Mouse (Mus musculus): ENCODE data around the gene Ripor1. TPM values are rescaled to one million over a fixed set of nuclear protein-coding genes. Genes with fewer than 3 reads are reported as not detected.
"Not testable (repeated sequence)": the region's sequence is repeated elsewhere in the genome, so short reads cannot be mapped to it uniquely, and the experiment has no call there.

The Ripor1 gene
- polyA plus RNA-seq, 1 experiment = 12.0 TPM

GRCm38 (mm10) chr8:105593859-105594258, 11.2 kb upstream of the Ripor1 start:
- Histone ChIP-seq H3K36me3 (ENCODE audit: control insufficient read depth, insufficient read depth, low read length) (no peaks in the 10 kb centered on the region), H3K27me3 (ENCODE audit: control insufficient read depth, insufficient read depth, low read length) (no peaks in the 10 kb centered on the region), H3K27ac (ENCODE audit: insufficient read depth, low read depth, low read length) (no peak overlapping the region), H3K4me3 (ENCODE audit: low read depth, low read length) (peak overlapping the region; percentile 4; the same call in 1 of the 2 replicates), H3K4me1 (ENCODE audit: control insufficient read depth, insufficient read depth, insufficient read length, low read length) (no peaks in the 10 kb centered on the region)
- TF ChIP-seq POLR2A (IDR thresholded peaks at IDR 0.05; ENCODE audit: low read depth, low read length) (no peak), CTCF (IDR thresholded peaks at IDR 0.05; ENCODE audit: extremely low read depth, insufficient read length, insufficient replicate concordance, low read depth, low read length) (no peak)
- 30% methylated on average over 15 of the region's 15 CpGs for WGBS

DNA sequence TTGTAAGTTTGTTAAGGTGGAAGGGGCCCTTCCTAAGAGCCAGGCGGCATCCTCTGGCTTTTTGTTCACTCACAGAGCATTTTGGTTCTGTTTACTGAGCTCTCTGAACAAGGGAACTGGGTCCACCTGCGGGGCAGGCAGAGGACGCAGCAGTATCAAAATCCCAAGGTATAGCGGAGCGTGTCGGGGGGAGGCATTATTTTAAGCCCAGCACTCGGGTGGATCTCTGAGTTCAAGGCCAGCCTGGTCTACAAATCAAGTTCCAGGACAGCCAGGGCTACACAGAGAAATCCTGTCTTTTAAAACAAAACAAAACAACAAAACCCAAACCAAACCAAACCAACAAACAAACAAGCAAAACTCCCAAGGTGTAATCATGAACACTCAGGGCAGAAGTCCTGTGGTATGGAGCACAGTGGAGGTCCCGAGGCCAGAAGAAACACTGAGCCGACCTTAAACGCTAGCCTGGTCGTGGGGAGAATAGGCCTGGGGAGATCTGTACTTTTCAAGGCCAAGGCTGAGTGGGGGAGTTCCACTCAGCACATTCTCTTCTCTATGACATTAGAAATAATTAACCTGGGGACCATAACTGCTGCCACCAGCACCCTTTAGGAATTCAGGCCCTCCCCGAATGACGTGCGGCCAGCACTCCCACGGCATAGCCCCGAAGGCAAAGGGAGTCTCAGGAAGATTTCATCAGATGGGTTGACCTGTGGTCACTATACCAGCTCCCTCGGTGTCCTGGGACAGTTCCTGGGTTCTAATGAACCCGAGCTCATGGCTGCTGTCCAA, 10.4 kb upstream of the Ripor1 start:
- no peaks in the 10 kb centered on the region for H3K27me3 ChIP-seq (ENCODE audit: control insufficient read depth, insufficient read depth, low read length)
- no peak for TF ChIP-seq POLR2A (IDR thresholded peaks at IDR 0.05; ENCODE audit: low read depth, low read length)
- TF ChIP-seq CTCF (IDR thresholded peaks at IDR 0.05; ENCODE audit: extremely low read depth, insufficient read length, insufficient replicate concordance, low read depth, low read length) = no peak
- 61% methylated on average over 18 of the region's 18 CpGs for WGBS
- no peaks in the 10 kb centered on the region for H3K4me1 ChIP-seq (ENCODE audit: control insufficient read depth, insufficient read depth, insufficient read length, low read length)
- no peak overlapping the region for H3K27ac ChIP-seq (ENCODE audit: insufficient read depth, low read depth, low read length)
- H3K36me3 ChIP-seq (ENCODE audit: control insufficient read depth, insufficient read depth, low read length) = no peaks in the 10 kb centered on the region
- H3K4me3 ChIP-seq (ENCODE audit: low read depth, low read length) = no peak overlapping the region

GRCm38 (mm10) chr8:105596362-105597034, 8.6 kb upstream of the Ripor1 start:
- 6% methylated on average over 14 of the region's 14 CpGs for WGBS
- no peaks in the 10 kb centered on the region for H3K4me1 ChIP-seq (ENCODE audit: control insufficient read depth, insufficient read depth, insufficient read length, low read length)
- H3K4me3 ChIP-seq (ENCODE audit: low read depth, low read length) = peak overlapping the region; percentile 47
- no peak for TF ChIP-seq POLR2A (IDR thresholded peaks at IDR 0.05; ENCODE audit: low read depth, low read length)
- TF ChIP-seq CTCF (IDR thresholded peaks at IDR 0.05; ENCODE audit: extremely low read depth, insufficient read length, insufficient replicate concordance, low read depth, low read length) = peak; percentile 66; the same call in 1 of the 2 replicates
- no peaks in the 10 kb centered on the region for H3K27me3 ChIP-seq (ENCODE audit: control insufficient read depth, insufficient read depth, low read length)
- no peak overlapping the region; the same call in 1 of the 2 replicates for H3K27ac ChIP-seq (ENCODE audit: insufficient read depth, low read depth, low read length)
- H3K36me3 ChIP-seq (ENCODE audit: control insufficient read depth, insufficient read depth, low read length) = no peaks in the 10 kb centered on the region

DNA sequence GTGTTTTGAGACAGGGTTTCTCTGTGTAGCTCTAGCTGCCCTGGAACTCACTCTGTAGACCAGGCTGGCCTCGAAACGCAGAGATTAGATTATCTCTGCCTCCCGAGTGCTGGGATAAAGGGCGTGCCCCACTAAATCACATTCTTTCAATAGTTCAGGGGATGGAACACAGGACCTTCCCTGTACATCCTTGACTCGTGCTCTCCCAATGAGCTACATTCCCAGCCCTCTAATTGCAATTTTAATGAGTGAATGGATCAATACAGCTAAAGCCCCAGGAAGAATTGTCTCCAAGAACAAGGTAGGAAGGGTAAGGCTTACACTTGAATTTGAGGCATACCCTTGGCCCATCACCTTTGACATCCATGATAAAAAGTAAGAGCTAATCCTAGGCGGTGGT, 6.3 kb upstream of the Ripor1 start:
- no peaks in the 10 kb centered on the region for H3K27me3 ChIP-seq (ENCODE audit: control insufficient read depth, insufficient read depth, low read length)
- no peaks in the 10 kb centered on the region for H3K36me3 ChIP-seq (ENCODE audit: control insufficient read depth, insufficient read depth, low read length)
- 45% methylated on average over 6 of the region's 6 CpGs for WGBS
- no peaks in the 10 kb centered on the region for H3K4me1 ChIP-seq (ENCODE audit: control insufficient read depth, insufficient read depth, insufficient read length, low read length)
- no peak overlapping the region for H3K27ac ChIP-seq (ENCODE audit: insufficient read depth, low read depth, low read length)
- no peak overlapping the region for H3K4me3 ChIP-seq (ENCODE audit: low read depth, low read length)
- TF ChIP-seq CTCF (IDR thresholded peaks at IDR 0.05; ENCODE audit: extremely low read depth, insufficient read length, insufficient replicate concordance, low read depth, low read length) (no peak), POLR2A (IDR thresholded peaks at IDR 0.05; ENCODE audit: low read depth, low read length) (no peak)

GRCm38 (mm10) chr8:105601301-105601700, 3.8 kb upstream of the Ripor1 start:
- WGBS = 83% methylated on average over 5 of the region's 5 CpGs
- TF ChIP-seq POLR2A (IDR thresholded peaks at IDR 0.05; ENCODE audit: low read depth, low read length) = no peak
- TF ChIP-seq CTCF (IDR thresholded peaks at IDR 0.05; ENCODE audit: extremely low read depth, insufficient read length, insufficient replicate concordance, low read depth, low read length) = no peak
- no peaks in the 10 kb centered on the region for H3K36me3 ChIP-seq (ENCODE audit: control insufficient read depth, insufficient read depth, low read length)
- H3K4me3 ChIP-seq (ENCODE audit: low read depth, low read length) = no peak overlapping the region
- H3K4me1 ChIP-seq (ENCODE audit: control insufficient read depth, insufficient read depth, insufficient read length, low read length) = no peaks in the 10 kb centered on the region; the same call in 1 of the 2 replicates
- H3K27ac ChIP-seq (ENCODE audit: insufficient read depth, low read depth, low read length) = no peak overlapping the region
- H3K27me3 ChIP-seq (ENCODE audit: control insufficient read depth, insufficient read depth, low read length) = no peaks in the 10 kb centered on the region

DNA sequence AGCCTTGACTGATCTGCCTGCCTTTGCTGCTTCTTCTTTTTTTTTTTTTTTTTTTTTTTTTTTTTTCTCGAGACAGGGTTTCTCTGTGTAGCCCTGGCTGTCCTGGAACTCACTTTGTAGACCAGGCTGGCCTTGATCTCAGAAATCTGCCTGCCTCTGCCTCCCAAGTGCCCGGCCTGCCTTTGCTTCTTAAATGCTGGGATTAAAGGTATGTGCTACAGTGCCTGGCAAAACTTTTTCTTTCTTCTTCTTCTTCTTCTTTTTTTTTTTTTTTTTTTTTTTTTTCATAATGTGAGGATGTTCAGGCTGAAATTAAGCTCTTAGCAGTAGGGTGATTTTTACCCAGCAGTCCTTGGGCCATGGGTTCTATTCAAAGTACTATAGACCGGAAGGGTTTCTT, 2.5 kb upstream of the Ripor1 start:
- 73% methylated on average over 3 of the region's 3 CpGs for WGBS
- H3K36me3 ChIP-seq (ENCODE audit: control insufficient read depth, insufficient read depth, low read length); H3K27me3 ChIP-seq (ENCODE audit: control insufficient read depth, insufficient read depth, low read length); H3K27ac ChIP-seq (ENCODE audit: insufficient read depth, low read depth, low read length); H3K4me3 ChIP-seq (ENCODE audit: low read depth, low read length); H3K4me1 ChIP-seq (ENCODE audit: control insufficient read depth, insufficient read depth, insufficient read length, low read length): not testable (repeated sequence)

- Histone ChIP-seq H3K4me3 (ENCODE audit: low read depth, low read length) (peak overlapping the region; percentile 90), H3K36me3 (ENCODE audit: control insufficient read depth, insufficient read depth, low read length) (no peaks in the 10 kb centered on the region), H3K27ac (ENCODE audit: insufficient read depth, low read depth, low read length) (peak overlapping the region; percentile 72), H3K27me3 (ENCODE audit: control insufficient read depth, insufficient read depth, low read length) (no peaks in the 10 kb centered on the region), H3K4me1 (ENCODE audit: control insufficient read depth, insufficient read depth, insufficient read length, low read length) (peaks cover 10% of the 10 kb centered on the region)
- TF ChIP-seq POLR2A (IDR thresholded peaks at IDR 0.05; ENCODE audit: low read depth, low read length) (no peak), CTCF (IDR thresholded peaks at IDR 0.05; ENCODE audit: extremely low read depth, insufficient read length, insufficient replicate concordance, low read depth, low read length) (no peak; the same call in 1 of the 2 replicates)
- under 1% methylated on average over 39 of the region's 39 CpGs for WGBS
These were observed 585 bp downstream of the Ripor1 start for GRCm38 (mm10) chr8:105605491-105606188.
